ENCODE assay signal across 8 mouse cellular contexts in genomic region chr7:3629543-3630477, GRCm38 (mm10). TPM values are rescaled to one million over a fixed set of nuclear protein-coding genes. Genes with fewer than 3 reads are reported as not detected.
A peak's percentile ranks its signal among the peaks of the same experiment; 100 is the strongest.
DNase-seq lines count a peak whose midpoint lies in the region; ATAC-seq lines count a peak whose summit lies in the region.

Tfpt (minus strand) TSS chr7:3629929.
Prpf31 (plus strand) TSS chr7:3629985.

- no peaks in the 10 kb centered on the region for H3K27me3 ChIP-seq in hindbrain, embryonic 13.5 days

- H3K36me3 ChIP-seq in hindbrain, embryonic 13.5 days = peaks cover 49% of the 10 kb centered on the region

- peak; percentile 89 for ATAC-seq in hindbrain, embryonic 13.5 days (ENCODE audit: low FRiP score)

- H3K9ac ChIP-seq in hindbrain, embryonic 13.5 days = peak within 1 kb of the TSS; percentile 93

- no peaks in the 10 kb centered on the region for H3K9me3 ChIP-seq in hindbrain, embryonic 13.5 days

- peaks cover 38% of the 10 kb centered on the region for H3K4me1 ChIP-seq in hindbrain, embryonic 13.5 days (replicated peaks)

- peak within 1 kb of the TSS; percentile 99 for H3K4me2 ChIP-seq in hindbrain, embryonic 13.5 days

- H3K4me3 ChIP-seq in hindbrain, embryonic 13.5 days = peak within 1 kb of the TSS; percentile 69

- peak within 1 kb of the TSS; percentile 87 for H3K27ac ChIP-seq in hindbrain, embryonic 13.5 days

- 2% methylated on average over 47 of the region's 47 CpGs for WGBS in hindbrain, embryonic 13.5 days

- DNase-seq in NIH3T3 (ENCODE audit: low read depth) = peak; percentile 95
- DNase-seq in cerebellum, postnatal 10 days = peak; percentile 94 to 95
- DNase-seq in frontal cortex, postnatal 10 days (ENCODE audit: low spot score in 2 of 2) = peak; percentile 88 to 93
- DNase-seq in layer of hippocampus, postnatal 25 days (ENCODE audit: extremely low spot score in 1 of 2, low spot score in 1 of 2) = peak; percentile 82 to 92
- peak; percentile 96 for DNase-seq in lung, postnatal 25 days (ENCODE audit: low spot score)
- peak; percentile 95 for DNase-seq in retina, embryonic 14.5 days (ENCODE audit: low spot score)
- peak; percentile 87 for DNase-seq in thymus, postnatal 4 days

RNA-seq across cellular contexts. Expression of gene Tfpt, which starts in this region (rescaled TPM):
- polyA plus RNA-seq in hindbrain, embryonic 13.5 days (2015; fragmentation: Nextera tagmentation; extraction: Ambion mirVana) = 32.9 and 37.4 TPM in 2 replicates
- 10 to 100 TPM; 36.0 to 40.5 TPM for total RNA-seq in layer of hippocampus, postnatal 25 days (2021)

RNA-seq across cellular contexts. Expression of gene Prpf31, which starts in this region (rescaled TPM):
- 99.1 and 105 TPM in 2 replicates for polyA plus RNA-seq in hindbrain, embryonic 13.5 days (2015; fragmentation: Nextera tagmentation; extraction: Ambion mirVana)
- total RNA-seq in layer of hippocampus, postnatal 25 days (2021) = 10 to 100 TPM; 51.7 to 54.2 TPM

Comparison
In these comparisons a context has a peak if more than half of its experiments do, and no peak if none do; other contexts are left out.
1. Peak in every context shown above with its lines: DNase-seq, ATAC-seq, H3K4me3 ChIP-seq and H3K27ac ChIP-seq.